Mouse (Mus musculus) cortical plate, adult 2 months (tissue): ENCODE results near the gene Myl6b. TPM values are rescaled to one million over a fixed set of nuclear protein-coding genes. Genes with fewer than 3 reads are reported as not detected.
A peak's percentile ranks its signal among the peaks of the same experiment; 100 is the strongest.

Experiments used
- H3K27ac ChIP-seq: fragments of 200-500 bp; 2 replicates; pipeline ENCODE4 v1.5.1; 2012; ENCODE audit warnings: low read length, control low read depth, inconsistent platforms; ENCODE audit not compliant: insufficient read depth
- H3K4me1 ChIP-seq: fragments of 200-500 bp; 2 replicates; pipeline ENCODE4 v1.6.1; 2011; ENCODE audit warnings: low read length; ENCODE audit not compliant: control insufficient read depth, insufficient read depth
- H3K4me3 ChIP-seq: fragments of 200-500 bp; 2 replicates; pipeline ENCODE4 v1.5.1; 2011; ENCODE audit warnings: mild to moderate bottlenecking, low read length, control low read depth; ENCODE audit not compliant: insufficient read depth
- CTCF ChIP-seq: fragments of 200-500 bp; IDR thresholded peaks from 2 replicates; pipeline ENCODE4 v1.5.1; 2011; ENCODE audit warnings: mild to moderate bottlenecking, control low read depth, low read length; ENCODE audit not compliant: insufficient read depth; ENCODE audit errors: extremely low read depth
- POLR2A ChIP-seq: fragments of 200-500 bp; IDR thresholded peaks from 2 replicates; pipeline ENCODE4 v1.6.1; 2011; ENCODE audit warnings: mild to moderate bottlenecking, low read length, control low read depth; ENCODE audit not compliant: insufficient read depth; ENCODE audit errors: extremely low read depth
- polyA plus RNA-seq: library from polyadenylated mRNA; depleted of rRNA; stranded (reverse); fragments of >200 nt; gene quantifications from 2 replicates; pipeline ENCODE4 v1.2.3, GENCODE M21; 2012; rRNA removed

The Myl6b gene
- 33.7 and 36.7 TPM in 2 replicates for polyA plus RNA-seq

DNA sequence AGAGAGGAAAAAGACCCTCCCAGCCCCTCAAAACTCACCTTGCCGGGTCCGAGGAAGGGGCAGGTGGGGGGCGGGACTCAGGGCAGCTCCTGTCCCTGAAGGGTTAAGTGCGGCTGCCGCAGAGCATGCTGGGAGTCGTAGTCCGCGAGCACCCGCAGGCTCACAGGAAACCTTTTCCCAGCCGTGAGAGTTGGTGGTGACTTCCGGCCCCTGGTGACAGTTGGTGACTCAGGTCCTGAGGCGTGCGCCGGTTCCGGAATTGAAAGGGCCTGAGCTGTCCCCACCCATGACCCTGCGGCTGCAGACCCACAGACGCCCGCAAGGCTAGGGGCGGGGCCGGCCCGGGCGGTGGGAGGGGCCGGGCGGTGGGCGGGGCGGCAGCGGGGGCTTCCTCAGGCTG lies at the start of gene Myl6b:
Gene Myl6b, minus strand, starts transcription at position 96 of the 400 bp plus-strand sequence.
- peak within 1 kb of the TSS; percentile 75 for H3K4me3 ChIP-seq
- TF ChIP-seq CTCF = no peak
- TF ChIP-seq POLR2A = peak; percentile 55; the same call in 1 of the 2 replicates
- H3K4me1 ChIP-seq = no peaks in the 10 kb centered on the region; the same call in 1 of the 2 replicates

DNA sequence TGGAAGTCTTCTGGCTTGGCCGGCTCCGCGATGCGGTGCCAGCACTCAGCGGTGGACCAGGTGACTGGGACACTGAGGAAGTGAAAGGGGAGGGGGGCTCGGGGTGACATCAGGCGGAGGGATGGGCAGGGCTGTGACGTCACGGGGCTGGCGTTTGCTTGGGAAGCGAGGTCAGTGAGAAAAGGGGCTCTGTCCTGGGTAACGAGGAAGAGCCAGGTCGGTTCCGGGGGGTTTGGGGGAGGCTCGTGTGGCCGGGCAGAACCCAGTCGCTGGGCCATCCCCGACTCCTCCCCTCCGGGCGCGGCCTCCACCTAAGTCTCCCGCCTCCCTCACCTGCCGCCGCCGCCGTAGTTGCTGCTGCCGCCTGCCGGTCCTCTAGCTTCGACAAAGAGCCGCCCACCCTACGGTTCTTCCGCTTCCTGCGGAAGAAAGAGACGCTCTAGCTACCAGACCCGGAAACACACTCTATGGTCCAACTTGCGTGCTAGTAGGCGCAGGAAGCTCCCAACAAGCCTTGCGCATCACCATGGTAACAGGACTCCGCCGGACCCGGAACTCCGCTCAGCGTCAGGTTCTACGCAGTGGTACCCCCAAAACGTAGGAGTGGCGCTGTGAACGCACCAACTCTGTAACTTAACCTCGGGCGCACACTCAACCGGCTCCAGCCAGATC lies 49.0 kb upstream of the Myl6b start, which contains the start of gene Zc3h10:
Gene Zc3h10, minus strand, starts transcription at position 414 of the 672 bp plus-strand sequence.
- Histone ChIP-seq H3K27ac (peak within 1 kb of the TSS; percentile 56), H3K4me1 (peaks cover 6% of the 10 kb centered on the region; the same call in 1 of the 2 replicates), H3K4me3 (peak within 1 kb of the TSS; percentile 81)
- TF ChIP-seq POLR2A (peak; percentile 85), CTCF (no peak)

More for the DNA sequence above, at the start of gene Myl6b:
- peak within 1 kb of the TSS; percentile 58 for H3K27ac ChIP-seq

DNA sequence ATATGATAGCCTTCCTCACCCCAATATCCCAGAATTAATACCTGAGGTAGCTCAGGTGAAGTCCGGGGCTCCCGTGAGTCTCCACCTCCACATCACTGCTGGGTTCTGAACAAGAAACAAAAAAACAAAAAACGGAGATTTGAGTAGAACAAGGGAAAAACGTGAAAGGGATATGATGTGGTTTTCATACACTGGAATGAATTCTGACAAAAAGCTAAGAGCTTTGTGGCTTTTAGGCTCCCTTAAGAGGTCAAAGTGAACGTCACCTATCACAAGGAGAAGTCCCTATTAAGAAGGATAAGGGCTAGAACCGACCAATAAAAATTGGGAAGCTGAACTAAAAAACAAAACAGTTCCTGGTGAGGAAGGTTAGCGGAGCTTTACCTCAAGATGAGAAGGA lies 48.3 kb upstream of the Myl6b start:
- H3K4me1 ChIP-seq = peaks cover 6% of the 10 kb centered on the region; the same call in 1 of the 2 replicates
- peak overlapping the region; percentile 81 for H3K4me3 ChIP-seq
- TF ChIP-seq CTCF (no peak), POLR2A (no peak)
- peak overlapping the region; percentile 56 for H3K27ac ChIP-seq

DNA sequence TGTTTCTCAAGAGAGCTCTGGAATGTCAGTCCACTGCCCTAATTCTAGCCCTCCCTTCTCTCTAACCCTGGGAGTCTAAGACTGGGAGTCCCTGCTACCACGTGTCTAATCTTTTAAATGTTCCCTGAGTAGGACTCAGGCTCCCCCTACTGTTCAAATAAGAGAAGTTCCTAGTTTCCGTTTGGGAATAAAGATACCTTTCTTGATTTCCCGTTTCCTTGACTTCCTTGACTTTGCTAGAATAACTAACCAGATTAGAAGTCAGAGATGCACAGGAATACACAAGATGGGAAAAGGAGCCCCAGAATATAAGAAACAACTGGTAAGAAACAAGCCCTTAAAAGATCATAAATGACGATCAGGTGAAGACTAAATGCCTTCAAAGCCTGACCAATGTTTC lies 47.9 kb upstream of the Myl6b start:
- H3K4me3 ChIP-seq = peak overlapping the region; percentile 81; the same call in 1 of the 2 replicates
- no peak for TF ChIP-seq POLR2A
- TF ChIP-seq CTCF = peak; percentile 50; the same call in 1 of the 2 replicates
- H3K27ac ChIP-seq = no peak overlapping the region
- H3K4me1 ChIP-seq = peaks cover 6% of the 10 kb centered on the region; the same call in 1 of the 2 replicates

DNA sequence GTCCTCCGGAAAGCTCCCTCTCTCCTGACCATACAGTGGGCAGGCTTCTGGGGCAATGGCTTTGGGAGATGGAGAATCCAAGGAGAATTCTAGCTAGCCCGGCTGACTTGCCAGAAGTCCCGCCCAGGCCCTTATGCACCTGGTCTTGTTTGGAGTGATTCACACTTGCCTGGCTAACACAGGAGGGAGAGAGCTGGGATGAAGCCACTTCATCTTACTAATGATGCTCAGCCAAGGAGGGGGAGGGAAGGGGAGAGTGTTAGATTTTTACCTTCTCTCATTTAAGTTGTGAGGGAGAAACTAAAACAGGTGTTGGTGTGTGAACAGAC lies 47.0 kb upstream of the Myl6b start:
- TF ChIP-seq CTCF (no peak), POLR2A (no peak)
- H3K4me3 ChIP-seq = no peak overlapping the region
- H3K27ac ChIP-seq = no peak overlapping the region
- peaks cover 6% of the 10 kb centered on the region; the same call in 1 of the 2 replicates for H3K4me1 ChIP-seq

DNA sequence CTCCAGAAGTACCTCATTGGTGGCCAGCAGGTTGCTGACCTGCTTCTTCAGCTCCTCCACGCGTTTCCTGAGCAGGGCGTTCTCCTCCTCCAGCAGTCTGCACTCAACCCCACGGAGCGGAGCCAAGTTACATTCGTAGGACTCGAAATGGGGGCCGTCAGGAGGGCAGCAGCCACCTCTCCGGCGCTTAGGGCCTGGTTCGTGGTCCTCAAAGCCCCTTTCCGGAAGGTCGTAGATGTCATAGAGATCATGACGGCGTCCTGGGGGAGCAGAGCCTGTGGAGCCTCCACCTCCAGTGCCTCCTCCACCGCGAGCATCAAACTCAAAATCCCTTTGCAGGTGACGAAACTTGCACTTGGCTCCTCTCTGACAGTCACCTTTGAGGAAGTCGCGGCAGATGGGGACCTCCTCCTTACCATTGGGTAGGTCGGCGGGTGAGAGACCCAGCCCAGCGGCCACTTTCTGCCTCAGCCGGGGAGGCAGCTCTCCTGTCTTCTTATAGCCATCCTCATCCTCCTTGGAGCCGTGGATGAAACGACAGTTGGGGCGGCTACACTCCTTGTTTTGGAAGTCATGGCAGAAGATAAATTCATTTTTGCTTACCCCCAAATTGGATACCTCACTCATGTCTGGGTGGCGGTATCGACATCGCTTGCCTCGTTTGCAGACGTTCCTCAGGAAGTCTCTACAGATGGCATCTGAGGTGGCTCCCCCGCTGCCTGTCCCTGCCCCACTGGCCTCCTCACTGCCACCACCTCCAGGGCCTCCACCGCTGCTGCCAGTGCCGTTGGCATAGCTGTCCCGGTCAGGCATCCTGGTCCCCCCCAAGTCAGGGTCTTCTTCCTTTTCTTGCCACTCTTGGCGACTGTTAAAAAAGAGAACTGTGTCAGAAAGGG lies 46.4 kb upstream of the Myl6b start:
- no peak for TF ChIP-seq CTCF
- TF ChIP-seq POLR2A = no peak
- Histone ChIP-seq H3K4me1 (peaks cover 6% of the 10 kb centered on the region; the same call in 1 of the 2 replicates), H3K4me3 (no peak overlapping the region), H3K27ac (no peak overlapping the region)

DNA sequence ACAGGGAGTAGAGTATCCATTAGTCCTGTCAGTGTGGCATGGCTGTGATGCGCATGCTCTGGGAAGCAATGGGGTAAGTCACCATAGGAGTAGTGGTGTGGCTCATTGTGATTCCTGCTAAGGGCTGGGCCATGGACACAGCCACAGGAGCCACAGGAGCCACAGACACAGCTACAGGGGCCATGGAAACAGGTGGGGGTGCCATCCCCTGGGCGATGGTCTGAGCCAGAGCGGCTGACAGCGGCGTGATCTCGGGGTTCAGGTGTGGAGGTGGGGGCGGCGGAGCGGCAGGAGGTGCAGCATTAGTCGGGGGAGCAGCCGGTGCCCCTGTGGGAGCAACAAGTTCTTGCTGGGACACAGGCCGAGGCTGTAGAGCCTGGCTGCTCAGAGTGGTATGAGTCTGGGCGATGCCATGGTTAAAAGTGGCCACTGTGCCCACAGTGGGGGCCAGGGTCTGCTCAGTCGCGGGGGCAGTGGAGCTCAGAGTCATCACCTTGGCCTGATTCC lies 45.7 kb upstream of the Myl6b start:
- TF ChIP-seq CTCF (no peak), POLR2A (no peak)

DNA sequence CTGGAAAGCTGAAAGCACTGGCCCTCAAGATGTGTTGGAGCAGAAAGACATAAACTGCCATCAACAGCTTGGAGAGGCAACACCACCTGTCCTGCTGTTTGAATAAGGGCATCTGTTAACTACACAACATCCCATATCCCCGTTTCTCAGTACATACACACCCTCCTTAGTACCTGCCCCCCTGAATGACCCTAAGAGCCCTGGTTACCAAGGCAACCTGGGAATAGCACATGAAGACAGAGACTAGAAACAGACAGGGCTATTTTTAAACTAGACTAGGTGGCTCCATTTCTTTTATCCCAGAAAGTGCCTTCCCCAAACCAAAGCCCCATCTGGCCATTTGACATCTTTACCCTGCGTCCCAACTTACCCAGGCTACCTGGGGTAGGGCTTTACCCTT lies 44.6 kb upstream of the Myl6b start:
- no peak overlapping the region for H3K27ac ChIP-seq
- no peak overlapping the region for H3K4me3 ChIP-seq
- TF ChIP-seq CTCF (no peak), POLR2A (no peak)
- peaks cover 6% of the 10 kb centered on the region; the same call in 1 of the 2 replicates for H3K4me1 ChIP-seq

More for the DNA sequence above, 45.7 kb upstream of the Myl6b start:
- Histone ChIP-seq H3K4me1 (peaks cover 6% of the 10 kb centered on the region; the same call in 1 of the 2 replicates), H3K27ac (no peak overlapping the region), H3K4me3 (no peak overlapping the region)

DNA sequence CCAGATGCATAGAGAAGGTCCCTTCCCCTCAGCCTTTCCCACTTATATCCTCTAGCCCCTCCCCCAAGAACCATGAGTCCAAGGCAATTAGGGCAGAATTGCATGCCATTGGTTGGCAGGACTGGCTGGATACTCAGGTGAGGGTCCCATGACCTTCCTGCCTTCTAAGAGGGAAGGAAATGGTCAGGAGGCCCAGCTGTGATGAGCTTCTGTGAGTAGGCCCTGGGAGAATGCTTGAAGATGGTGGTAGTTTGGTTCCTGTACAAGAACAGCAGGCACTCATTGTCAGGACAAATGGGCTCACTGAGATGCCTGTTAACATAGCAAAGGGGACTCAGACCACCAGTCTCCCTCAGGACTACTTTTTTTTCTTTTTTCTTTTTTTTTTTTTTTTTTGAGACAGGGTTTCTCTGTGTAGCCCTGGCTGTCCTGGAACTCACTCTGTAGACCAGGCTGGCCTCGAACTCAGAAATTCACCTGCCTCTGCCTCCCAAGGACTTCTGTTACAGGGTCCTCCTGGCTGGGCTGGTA lies 39.9 kb upstream of the Myl6b start:
- no peak for TF ChIP-seq CTCF
- no peak for TF ChIP-seq POLR2A
- Histone ChIP-seq H3K4me3 (no peak overlapping the region), H3K4me1 (peaks cover 5% of the 10 kb centered on the region; the same call in 1 of the 2 replicates), H3K27ac (no peak overlapping the region)
